In the genomic region with DNA sequence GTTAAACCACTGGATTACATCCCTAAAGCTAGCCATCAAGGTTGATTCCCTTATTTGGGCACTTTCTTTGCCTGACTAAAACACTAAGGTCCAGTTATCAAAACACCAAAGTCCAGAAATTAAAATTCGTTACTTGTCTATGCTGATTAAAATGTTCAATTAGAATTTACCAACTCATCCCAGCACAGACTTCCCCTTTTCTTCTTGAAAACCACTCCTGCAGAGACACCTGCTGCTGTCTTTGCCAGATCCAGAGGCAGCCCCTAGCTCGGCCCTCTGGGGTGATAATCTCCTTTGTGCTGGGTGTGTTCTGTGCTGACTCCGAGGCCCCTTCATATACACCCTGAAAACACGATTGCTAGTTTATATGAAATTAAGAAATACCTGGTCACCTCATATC, we compare ENCODE assay signal across 20 mouse cellular contexts. TPM values are rescaled to one million over a fixed set of nuclear protein-coding genes. Genes with fewer than 3 reads are reported as not detected.
A peak's percentile ranks its signal among the peaks of the same experiment; 100 is the strongest.
DNase-seq lines count a peak whose midpoint lies in the region; ATAC-seq and TF ChIP-seq lines count a peak whose summit lies in the region.
"Had no signal": no experiment of that assay in that cellular context is flagged by ENCODE, and none has a peak within 500 bp of the region (broad histone marks: within the 10 kb centered on the region; RNA-seq: fewer than 3 reads in every experiment).

No protein-coding gene starts in this region.

- intact Hi-C loops in heart, postnatal 25 days (cut with DNase I), result no loop called here

- TF ChIP-seq RAD21 in MEL (IDR thresholded peaks at IDR 0.05; ENCODE audit: low read depth, low read length), result no peak; the same call in 1 of the 2 replicates

- peak overlapping the region; percentile 90 for H3K27ac ChIP-seq in MEL (ENCODE audit: control insufficient read depth, low read depth, low read length)
- no peak overlapping the region for H3K27ac ChIP-seq in liver, embryonic 12.5 days
- H3K27ac ChIP-seq: embryonic facial prominence, embryonic 13.5 days; forebrain, embryonic 12.5 days; heart, embryonic 13.5 days; hindbrain, embryonic 13.5 days; hindbrain, postnatal 0 days had no signal

- peak overlapping the region; percentile 59 for H3K9ac ChIP-seq in MEL (ENCODE audit: control insufficient read depth, low read depth, low read length, poor library complexity, severe bottlenecking)
- H3K9ac ChIP-seq in liver, embryonic 12.5 days, result no peak overlapping the region
- H3K9ac ChIP-seq: embryonic facial prominence, embryonic 13.5 days; forebrain, embryonic 12.5 days; heart, embryonic 13.5 days; hindbrain, embryonic 13.5 days had no signal

- peak; percentile 64 for ATAC-seq in common myeloid progenitor, adult 5-6 weeks (replicated peaks; ENCODE audit: low read depth, poor library complexity, severe bottlenecking)
- ATAC-seq in liver, embryonic 12.5 days, result no peak
- peak; percentile 49 for ATAC-seq in megakaryocyte progenitor cell, adult 5-6 weeks (replicated peaks; ENCODE audit: poor library complexity)
- ATAC-seq: forebrain, embryonic 16.5 days; hindbrain, postnatal 0 days had no signal

- no peaks in the 10 kb centered on the region for H3K79me2 ChIP-seq in MEL (ENCODE audit: control insufficient read depth, insufficient read depth, low read length, poor library complexity)

- H3K4me3 ChIP-seq in MEL (ENCODE audit: control insufficient read depth in 1 of 2, insufficient read depth in 1 of 2, low read depth in 2 of 2, low read length in 2 of 2), result peak overlapping the region; percentile 28 to 32
- H3K4me3 ChIP-seq in liver, embryonic 12.5 days, result no peak overlapping the region
- H3K4me3 ChIP-seq: embryonic facial prominence, embryonic 13.5 days; forebrain, embryonic 12.5 days; heart, embryonic 13.5 days; hindbrain, embryonic 13.5 days had no signal

- peaks cover 0 to 19% of the 10 kb centered on the region in 2 experiments; a peak in 3 of 4 replicates for H3K4me1 ChIP-seq in MEL (ENCODE audit: control insufficient read depth in 1 of 2, insufficient read depth in 2 of 2, low read length in 2 of 2)
- H3K4me1 ChIP-seq in liver, embryonic 12.5 days, result peaks cover 25% of the 10 kb centered on the region
- H3K4me1 ChIP-seq: embryonic facial prominence, embryonic 13.5 days; forebrain, embryonic 12.5 days; heart, embryonic 13.5 days; hindbrain, embryonic 13.5 days had no signal

- H3K27me3 ChIP-seq in MEL (ENCODE audit: control insufficient read depth in 1 of 2, insufficient read depth in 2 of 2, low read length in 2 of 2), result no peaks in the 10 kb centered on the region
- H3K27me3 ChIP-seq in liver, embryonic 12.5 days (replicated peaks), result no peaks in the 10 kb centered on the region
- H3K27me3 ChIP-seq: CH12.LX; embryonic facial prominence, embryonic 13.5 days; heart, embryonic 13.5 days; hindbrain, embryonic 13.5 days had no signal

- H3K36me3 ChIP-seq in MEL (ENCODE audit: control insufficient read depth in 1 of 2, insufficient read depth in 2 of 2, low read length in 2 of 2), result peaks cover 0 to 7% of the 10 kb centered on the region in 2 experiments; a peak in 2 of 4 replicates
- H3K36me3 ChIP-seq in liver, embryonic 12.5 days, result no peaks in the 10 kb centered on the region
- H3K36me3 ChIP-seq: embryonic facial prominence, embryonic 13.5 days; forebrain, embryonic 12.5 days; heart, embryonic 13.5 days had no signal

- TF ChIP-seq CTCF in MEL (IDR thresholded peaks at IDR 0.05 in 2 of 3, conservative IDR thresholded peaks at IDR 0.05 in 1 of 3; ENCODE audit: control insufficient read depth in 1 of 3, insufficient read depth in 1 of 3, low read depth in 2 of 3, low read length in 3 of 3, poor library complexity in 1 of 3, severe bottlenecking in 1 of 3), result no peak

- WGBS in liver, embryonic 12.5 days (ENCODE audit: insufficient replicate concordance), result 19% methylated on average over 4 of the region's 4 CpGs

- peak overlapping the region; percentile 18 for H3K4me2 ChIP-seq in liver, embryonic 12.5 days
- H3K4me2 ChIP-seq: embryonic facial prominence, embryonic 13.5 days; forebrain, embryonic 12.5 days; heart, embryonic 13.5 days; hindbrain, embryonic 13.5 days had no signal

- TF ChIP-seq EP300 in MEL (IDR thresholded peaks at IDR 0.05; ENCODE audit: low read depth in 1 of 2, low read length in 2 of 2), result peak; percentile 79 to 85

- no peak for TF ChIP-seq POLR2A in MEL (IDR thresholded peaks at IDR 0.05; ENCODE audit: control insufficient read depth in 1 of 2, insufficient read depth in 1 of 2, low read depth in 1 of 2, low read length in 2 of 2, poor library complexity in 1 of 2)

- DNase-seq in MEL (ENCODE audit: low read depth, low spot score), result peak; percentile 88
- no peak for DNase-seq in yolk sac, embryonic 10.5 days (ENCODE audit: low spot score)
- DNase-seq in spleen, postnatal 14 days (ENCODE audit: low spot score in 2 of 2), result no peak
- DNase-seq in heart, postnatal 25 days (ENCODE audit: low spot score), result no peak
- DNase-seq: adrenal gland, adult 8-10 months; adrenal gland, postnatal 36 days; cerebellum, adult 9-10 months; cerebellum, postnatal 25 days; gastrocnemius, postnatal 14 days; heart, postnatal 4 days had no signal

- no peaks in the 10 kb centered on the region for H3K9me3 ChIP-seq in MEL (replicated peaks; ENCODE audit: insufficient read depth, low read length)
- no peaks in the 10 kb centered on the region for H3K9me3 ChIP-seq in liver, embryonic 12.5 days (replicated peaks)
- H3K9me3 ChIP-seq: embryonic facial prominence, embryonic 13.5 days; forebrain, embryonic 12.5 days had no signal

TF ChIP-seq in MEL, 35 proteins besides CTCF, POLR2A, EP300 and RAD21:
- TF ChIP-seq SMC3 (IDR thresholded peaks at IDR 0.05; ENCODE audit: low read depth, low read length) (no peak; the same call in 1 of the 2 replicates), TCF12 (IDR thresholded peaks at IDR 0.05; ENCODE audit: low read depth, low read length) (peak; percentile 66), ZNF384 (IDR thresholded peaks at IDR 0.05; ENCODE audit: low read depth, low read length) (no peak), ELF1 (IDR thresholded peaks at IDR 0.05; ENCODE audit: low read depth, low read length) (no peak), MEF2A (IDR thresholded peaks at IDR 0.05; ENCODE audit: extremely low read depth, insufficient replicate concordance, low read depth, low read length, poor library complexity, severe bottlenecking) (no peak), USF2 (IDR thresholded peaks at IDR 0.05; ENCODE audit: borderline replicate concordance in 1 of 2, insufficient read depth in 1 of 2, low read depth in 1 of 2, low read length in 2 of 2) (no peak), MAX (IDR thresholded peaks at IDR 0.05; ENCODE audit: low read length) (no peak), GATA1 (IDR thresholded peaks at IDR 0.05; ENCODE audit: low read depth, low read length) (peak; percentile 5), ZMIZ1 (IDR thresholded peaks at IDR 0.05; ENCODE audit: low read depth, low read length) (no peak), BHLHE40 (IDR thresholded peaks at IDR 0.05; ENCODE audit: borderline replicate concordance, low read depth, low read length) (no peak), POLR2AphosphoS5 (IDR thresholded peaks at IDR 0.05; ENCODE audit: borderline replicate concordance, low read depth, low read length) (no peak), UBTF (IDR thresholded peaks at IDR 0.05; ENCODE audit: borderline replicate concordance, insufficient read depth, low read depth, low read length) (0 out of 2 replicates have a peak, but pooled peaks have one; percentile 30), ZKSCAN1 (IDR thresholded peaks at IDR 0.05; ENCODE audit: low read depth, low read length) (no peak), ETS1 (IDR thresholded peaks at IDR 0.05; ENCODE audit: low read depth, low read length) (peak; percentile 61; the same call in 1 of the 2 replicates), JUND (IDR thresholded peaks at IDR 0.05; ENCODE audit: low read depth, low read length) (0 out of 2 replicates have a peak, but pooled peaks have one; percentile 19), HCFC1 (IDR thresholded peaks at IDR 0.05; ENCODE audit: low read depth, low read length) (no peak), MXI1 (IDR thresholded peaks at IDR 0.05; ENCODE audit: low read depth, low read length) (no peak), GABPA (IDR thresholded peaks at IDR 0.05; ENCODE audit: low read depth, low read length) (no peak), CHD1 (IDR thresholded peaks at IDR 0.05; ENCODE audit: low read depth, low read length) (no peak), POLR2AphosphoS2 (IDR thresholded peaks at IDR 0.05; ENCODE audit: low read length) (no peak), USF1 (IDR thresholded peaks at IDR 0.05; ENCODE audit: low read depth, low read length) (no peak), TAL1 (IDR thresholded peaks at IDR 0.05; ENCODE audit: low read length) (peak; percentile 35), NELFE (IDR thresholded peaks at IDR 0.05; ENCODE audit: low read depth, low read length) (0 out of 2 replicates have a peak, but pooled peaks have one; percentile 33), MAZ (IDR thresholded peaks at IDR 0.05; ENCODE audit: low read depth, low read length) (no peak), TBP (IDR thresholded peaks at IDR 0.05; ENCODE audit: low read depth, low read length) (peak; percentile 54; the same call in 1 of the 2 replicates), CHD2 (IDR thresholded peaks at IDR 0.05; ENCODE audit: low read length) (no peak), MYC (IDR thresholded peaks at IDR 0.05; ENCODE audit: low read depth, low read length) (peak; percentile 59; the same call in 1 of the 2 replicates), ZC3H11A (IDR thresholded peaks at IDR 0.05; ENCODE audit: low read depth, low read length) (no peak), MYB (IDR thresholded peaks at IDR 0.05; ENCODE audit: low read depth, low read length) (peak; percentile 37; the same call in 1 of the 2 replicates), E2F4 (IDR thresholded peaks at IDR 0.05; ENCODE audit: borderline replicate concordance, low read depth, low read length) (no peak), MAFK (IDR thresholded peaks at IDR 0.05; ENCODE audit: borderline replicate concordance, low read depth, low read length) (no peak), RCOR1 (IDR thresholded peaks at IDR 0.05; ENCODE audit: low read depth, low read length) (peak; percentile 57), SIN3A (IDR thresholded peaks at IDR 0.05; ENCODE audit: low read length) (peak; percentile 56)
TF ChIP-seq in MEL: peak in this region for 12.

RNA-seq across cellular contexts. Expression of a gene that starts 26.0 kb away (rescaled TPM):
- total RNA-seq in MEL (2012; rRNA removed), result 0.19 and 0.20 TPM in 2 replicates
- under 1 TPM in 1 of 2 experiments, not detected in 1; 0.36 TPM for polyA plus RNA-seq in MEL (2012; ENCODE audit: insufficient read depth in 1 of 2, insufficient read length in 2 of 2, low read depth in 1 of 2, low replicate concordance in 2 of 2, missing spikeins in 1 of 2)
- 4.1 and 5.3 TPM in 2 replicates for total RNA-seq in common myeloid progenitor, adult 5-6 weeks (2017)
- polyA plus RNA-seq in liver, embryonic 12.5 days (2016; fragmentation: Nextera tagmentation; extraction: Ambion mirVana), result 0.57 and 0.62 TPM in 2 replicates
- 5.8 and 6.1 TPM in 2 replicates for total RNA-seq in megakaryocyte progenitor cell, adult 5-6 weeks (2015)
- 6.3 and 8.2 TPM in 2 replicates for total RNA-seq in megakaryocyte progenitor cell, adult 5-6 weeks (2017)
- total RNA-seq in heart, postnatal 25 days (2021), result 1 to 10 TPM; 1.2 to 1.5 TPM
